Mouse (Mus musculus) E14TG2a.4 (cell line): Measurements from ENCODE around the gene Shld1.

Experiments used
- CTCF ChIP-seq: conservative IDR thresholded peaks from 2 replicates; pipeline ENCODE4 v1.5.1; 2014; ENCODE audit warnings: low read length
- NANOG ChIP-seq: IDR thresholded peaks from 2 replicates; pipeline ENCODE4 v1.6.1; 2014; ENCODE audit warnings: borderline replicate concordance, low read length, mixed read lengths

- TF ChIP-seq CTCF (no peak), NANOG (0 out of 2 replicates have a peak, but pooled peaks have one; percentile 3)
Measured at GRCm38 (mm10) chr2:132652476-132652875, 34.3 kb upstream of the Shld1 start.
